Mouse (Mus musculus): Measurements from ENCODE around the gene Slitrk1.

Gene Slitrk1

GRCm38 (mm10) chr14:108913714-108914263 lies at the start of gene Slitrk1:
Gene Slitrk1 (minus strand): TSS chr14:108914158.
- peak; percentile 96 for DNase-seq (ENCODE audit: low read depth, low spot score)

- no peak for DNase-seq (ENCODE audit: low read depth, low spot score)
Observed at GRCm38 (mm10) chr14:108935777-108936176, 21.8 kb upstream of the Slitrk1 start.

GRCm38 (mm10) chr14:108914336-108914735 lies 378 bp upstream of the Slitrk1 start:
- no peak for DNase-seq (ENCODE audit: low read depth, low spot score)

- no peak for DNase-seq (ENCODE audit: low read depth, low spot score)
Observed at GRCm38 (mm10) chr14:108912876-108913490, 975 bp downstream of the Slitrk1 start.

GRCm38 (mm10) chr14:108912021-108912875 lies 1.7 kb downstream of the Slitrk1 start:
- DNase-seq (ENCODE audit: low read depth, low spot score): no peak

- DNase-seq (ENCODE audit: low read depth, low spot score): peak; percentile 81
Observed at GRCm38 (mm10) chr14:108911138-108911841, 2.7 kb downstream of the Slitrk1 start.

GRCm38 (mm10) chr14:108910449-108911137 lies 3.4 kb downstream of the Slitrk1 start:
- no peak for DNase-seq (ENCODE audit: low read depth, low spot score)

- no peak for DNase-seq (ENCODE audit: low read depth, low spot score)
Observed at GRCm38 (mm10) chr14:108909336-108909953, 4.5 kb downstream of the Slitrk1 start.

- DNase-seq (ENCODE audit: low read depth, low spot score): no peak
Observed at GRCm38 (mm10) chr14:108898601-108899000, 15.4 kb downstream of the Slitrk1 start.

GRCm38 (mm10) chr14:108895456-108895855 lies 18.5 kb downstream of the Slitrk1 start:
- DNase-seq (ENCODE audit: low read depth, low spot score): no peak

GRCm38 (mm10) chr14:108867816-108868215 lies 46.1 kb downstream of the Slitrk1 start:
- no peak for DNase-seq (ENCODE audit: low read depth, low spot score)

- DNase-seq (ENCODE audit: low read depth, low spot score): no peak
Observed at GRCm38 (mm10) chr14:108864631-108865030, 49.3 kb downstream of the Slitrk1 start.

- no peak for DNase-seq (ENCODE audit: low read depth, low spot score)
Observed at GRCm38 (mm10) chr14:108859310-108859709, 54.6 kb downstream of the Slitrk1 start.
